Mouse (Mus musculus) limb, embryonic 11.5 days (tissue): ENCODE results near the gene Tmed8. TPM values are rescaled to one million over a fixed set of nuclear protein-coding genes. Genes with fewer than 3 reads are reported as not detected.

Source experiments
- ATAC-seq: fragments of 200-750 bp; cut with Nextera tagmentation; 2 replicates; pipeline ENCODE4 v1.8.0; 2017; ENCODE audit warnings: low read depth; ENCODE audit not compliant: insufficient number of reproducible peaks, low FRiP score, low TSS enrichment
- DNase-seq: peaks from one replicate; pipeline ENCODE4 v3.0.0-alpha.2; 2015; ENCODE audit warnings: low spot score
- H3K27ac ChIP-seq: fragments of 300-500 bp; sonication (generic); replicated peaks from 2 replicates; pipeline ENCODE4 v1.5.1; 2014; ENCODE audit warnings: low read depth, mild to moderate bottlenecking, low read length
- H3K27me3 ChIP-seq: fragments of 300-500 bp; sonication (generic); 2 replicates; pipeline ENCODE4 v1.6.1; 2014; ENCODE audit warnings: mild to moderate bottlenecking, low read length, mixed read lengths; ENCODE audit not compliant: control insufficient read depth, insufficient read depth
- H3K36me3 ChIP-seq: fragments of 300-500 bp; sonication (generic); 2 replicates; pipeline ENCODE4 v1.6.1; 2014; ENCODE audit warnings: mild to moderate bottlenecking, low read length, moderate library complexity, mixed read lengths; ENCODE audit not compliant: control insufficient read depth, insufficient read depth
- H3K4me1 ChIP-seq: fragments of 300-500 bp; sonication (generic); 2 replicates; pipeline ENCODE4 v1.6.1; 2014; ENCODE audit warnings: low read length, mixed read lengths; ENCODE audit not compliant: control insufficient read depth, insufficient read depth
- H3K4me2 ChIP-seq: fragments of 300-500 bp; sonication (generic); 2 replicates; pipeline ENCODE4 v1.6.1; 2014; ENCODE audit warnings: low read depth, mild to moderate bottlenecking, moderate library complexity; ENCODE audit not compliant: severe bottlenecking
- H3K4me3 ChIP-seq: fragments of 300-500 bp; sonication (generic); 2 replicates; pipeline ENCODE4 v1.5.1; 2014; ENCODE audit warnings: low read depth, low read length
- H3K9ac ChIP-seq: fragments of 300-500 bp; sonication (generic); 2 replicates; pipeline ENCODE4 v1.6.1; 2014; ENCODE audit warnings: mild to moderate bottlenecking, low read length
- H3K9me3 ChIP-seq: fragments of 300-500 bp; sonication (generic); 2 replicates; pipeline ENCODE4 v1.6.1; 2016; ENCODE audit warnings: low read length; ENCODE audit not compliant: control insufficient read depth
- WGBS: fragments of 180-500 bp; shearing (Covaris S2); extraction: QIAGEN DNeasy Blood & Tissue Kit; methylation state at CpG from one replicate; pipeline ENCODE4 v1.1.7; 2014; 5-methylcytosine and 5-hydroxymethylcytosine counted together
- polyA plus RNA-seq: library from polyadenylated mRNA; unstranded; fragments of >200 nt; fragmentation: Nextera tagmentation; extraction: Ambion mirVana; gene quantifications from 2 replicates; pipeline ENCODE4 v1.2.1, GENCODE M21; 2014

Tmed8 gene
- polyA plus RNA-seq, 1 experiment from 2014 or later: 3.0 TPM

DNA sequence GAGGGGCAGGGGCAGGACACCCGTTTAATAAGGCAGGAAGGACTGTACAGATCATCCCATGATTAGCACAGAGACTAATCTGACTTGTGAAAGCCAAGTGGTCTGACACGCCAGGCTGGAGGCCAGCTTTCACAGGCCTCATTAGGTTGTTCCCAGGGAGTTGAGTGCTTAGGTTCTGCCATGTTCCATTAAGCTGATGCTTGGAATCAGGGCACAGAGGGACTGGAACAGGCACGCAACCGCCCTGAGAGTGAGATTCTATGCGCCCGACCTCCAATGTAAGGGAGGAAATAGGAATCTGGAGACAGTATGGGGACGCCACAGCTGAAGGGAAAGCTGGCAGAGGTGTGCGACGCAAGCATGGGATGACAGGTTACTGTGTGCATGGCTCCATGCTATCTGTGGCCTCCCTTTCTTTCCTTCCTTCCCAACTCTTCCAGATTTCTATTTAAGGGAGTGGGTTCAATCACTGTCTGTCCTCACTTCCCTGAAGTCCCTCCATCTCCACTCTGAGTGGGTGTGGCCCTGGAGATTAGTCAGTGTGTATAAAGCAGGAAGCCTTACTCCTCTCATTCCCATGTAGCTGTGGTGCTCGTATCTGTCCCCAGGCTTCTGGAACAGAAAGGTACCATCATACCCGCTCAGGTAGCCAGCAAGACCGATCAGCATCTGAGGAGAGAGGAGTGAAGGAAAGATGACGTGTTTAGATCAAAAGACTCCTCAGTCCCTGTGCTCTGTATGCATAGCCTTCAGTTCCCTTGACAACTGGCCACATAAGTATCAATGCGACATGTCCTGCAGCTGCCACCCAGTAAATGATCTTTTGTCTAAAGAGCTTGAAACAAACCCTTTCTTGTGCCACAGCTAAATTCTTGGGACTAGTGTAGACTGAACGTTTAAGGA is 62.6 kb downstream of the Tmed8 start:
- Histone ChIP-seq H3K4me2 (no peak overlapping the region), H3K4me1 (no peaks in the 10 kb centered on the region), H3K4me3 (no peak overlapping the region), H3K9ac (no peak overlapping the region), H3K27me3 (no peaks in the 10 kb centered on the region), H3K27ac (no peak overlapping the region), H3K36me3 (no peaks in the 10 kb centered on the region), H3K9me3 (no peaks in the 10 kb centered on the region)
- WGBS: 92% methylated on average over 15 of the region's 15 CpGs
- DNase-seq (no peak), ATAC-seq (no peak)

GRCm38 (mm10) chr12:87132784-87133183 is 67.5 kb downstream of the Tmed8 start:
- H3K4me1 ChIP-seq: no peaks in the 10 kb centered on the region
- ATAC-seq (no peak), DNase-seq (no peak)
- H3K4me3 ChIP-seq: no peak overlapping the region
- no peaks in the 10 kb centered on the region for H3K9me3 ChIP-seq
- no peaks in the 10 kb centered on the region for H3K36me3 ChIP-seq
- no peak overlapping the region for H3K9ac ChIP-seq
- 95% methylated on average over 9 of the region's 9 CpGs for WGBS
- H3K27ac ChIP-seq: no peak overlapping the region
- H3K27me3 ChIP-seq: no peaks in the 10 kb centered on the region
- H3K4me2 ChIP-seq: no peak overlapping the region

DNA sequence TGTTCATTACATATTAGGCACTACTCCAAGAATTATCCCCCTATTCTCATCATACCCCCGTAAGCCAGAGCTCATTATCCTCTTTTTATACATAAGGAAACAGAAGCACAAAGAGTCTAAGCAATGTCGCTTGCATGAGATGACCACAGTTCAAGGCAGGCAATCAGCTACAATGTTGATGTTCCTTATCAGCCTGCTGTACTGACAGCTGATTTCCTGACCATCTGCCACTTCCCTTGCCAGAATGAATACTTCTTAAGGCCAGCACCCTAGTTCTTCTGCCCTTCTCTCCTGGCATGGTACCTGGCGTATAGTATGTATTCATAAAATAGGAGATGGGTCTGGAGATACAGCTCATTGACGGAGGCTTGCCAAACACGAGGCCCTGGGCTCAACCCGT is 68.0 kb downstream of the Tmed8 start:
- 93% methylated on average over 6 of the region's 6 CpGs for WGBS
- Histone ChIP-seq H3K4me3 (no peak overlapping the region), H3K27ac (no peak overlapping the region), H3K9me3 (no peaks in the 10 kb centered on the region), H3K4me1 (no peaks in the 10 kb centered on the region), H3K27me3 (no peaks in the 10 kb centered on the region), H3K4me2 (no peak overlapping the region), H3K36me3 (no peaks in the 10 kb centered on the region), H3K9ac (no peak overlapping the region)
- ATAC-seq (no peak), DNase-seq (no peak)

DNA sequence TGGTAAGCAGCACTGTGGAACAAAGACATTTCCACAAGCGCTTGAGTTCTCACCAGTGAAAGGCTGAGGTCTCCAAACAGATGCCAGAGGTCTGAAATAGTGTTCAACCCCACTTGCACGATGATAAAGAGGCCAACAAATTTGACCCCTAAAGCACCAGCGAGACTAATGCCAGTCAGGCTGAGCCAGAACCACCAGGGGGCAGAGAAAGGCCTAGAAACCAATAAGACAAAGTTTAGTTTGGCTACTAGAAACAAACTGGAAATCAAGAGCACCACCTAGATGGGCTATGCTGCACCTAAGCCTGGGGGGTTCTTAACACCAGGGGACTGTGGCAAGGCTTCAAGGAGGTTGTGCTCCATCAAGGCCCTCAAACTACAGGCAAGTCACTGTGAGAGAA is 68.6 kb downstream of the Tmed8 start:
- Histone ChIP-seq H3K36me3 (no peaks in the 10 kb centered on the region), H3K4me1 (no peaks in the 10 kb centered on the region), H3K9ac (no peak overlapping the region), H3K4me3 (no peak overlapping the region), H3K9me3 (no peaks in the 10 kb centered on the region), H3K27ac (no peak overlapping the region), H3K27me3 (no peaks in the 10 kb centered on the region), H3K4me2 (no peak overlapping the region)
- WGBS: 74% methylated on average over 3 of the region's 3 CpGs
- ATAC-seq (no peak), DNase-seq (no peak)

DNA sequence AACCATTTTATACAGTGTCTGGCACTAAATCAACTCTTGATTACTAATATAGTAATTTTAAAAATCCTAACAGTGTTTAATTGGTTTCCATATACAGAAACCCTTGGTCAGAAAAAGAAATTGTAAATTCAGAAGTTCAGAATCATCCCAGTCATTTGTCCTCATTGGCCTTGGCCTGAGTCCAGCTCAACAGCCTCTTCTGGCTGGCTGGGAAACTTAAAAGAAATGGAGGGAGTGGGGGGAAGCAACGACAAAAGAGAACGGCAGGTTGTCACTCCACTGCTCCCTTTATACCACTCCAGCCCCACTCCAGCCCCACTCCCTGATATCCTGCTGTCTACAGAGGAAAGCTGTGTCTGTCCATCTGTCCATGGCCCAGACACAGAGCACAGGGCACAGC is 69.1 kb downstream of the Tmed8 start:
- Histone ChIP-seq H3K4me2 (no peak overlapping the region), H3K36me3 (no peaks in the 10 kb centered on the region), H3K4me3 (no peak overlapping the region), H3K9me3 (no peaks in the 10 kb centered on the region), H3K9ac (no peak overlapping the region), H3K27ac (no peak overlapping the region), H3K4me1 (no peaks in the 10 kb centered on the region), H3K27me3 (no peaks in the 10 kb centered on the region)
- ATAC-seq (no peak), DNase-seq (no peak)
- WGBS: 90% methylated on average over 2 of the region's 2 CpGs

GRCm38 (mm10) chr12:87130224-87130623 is 70.0 kb downstream of the Tmed8 start:
- Histone ChIP-seq H3K27ac (no peak overlapping the region), H3K4me2 (no peak overlapping the region), H3K4me1 (no peaks in the 10 kb centered on the region), H3K27me3 (no peaks in the 10 kb centered on the region), H3K36me3 (no peaks in the 10 kb centered on the region), H3K9ac (no peak overlapping the region), H3K4me3 (no peak overlapping the region), H3K9me3 (no peaks in the 10 kb centered on the region)
- no peak for DNase-seq
- ATAC-seq: no peak
- WGBS: 93% methylated on average over 4 of the region's 4 CpGs

DNA sequence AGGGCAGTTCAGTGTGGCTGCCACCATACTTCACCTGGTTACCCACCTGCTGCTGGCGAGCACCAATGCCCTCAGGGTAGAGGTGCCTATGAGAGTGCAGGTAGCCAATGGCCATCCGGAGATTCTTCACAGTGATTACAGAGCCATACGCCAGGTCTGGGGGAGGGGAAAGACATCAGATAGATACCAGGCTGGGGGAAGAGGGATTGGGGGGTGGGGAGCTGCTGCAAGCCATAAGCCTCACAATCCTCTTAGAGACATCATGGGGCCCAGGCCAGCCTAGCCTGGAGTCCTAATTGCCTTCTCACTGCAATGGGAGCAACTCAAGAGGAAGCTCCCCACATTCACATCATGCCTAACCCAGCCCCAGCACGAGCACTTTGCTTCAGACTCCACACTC is 73.0 kb downstream of the Tmed8 start:
- H3K4me1 ChIP-seq: no peaks in the 10 kb centered on the region
- H3K4me2 ChIP-seq: no peak overlapping the region
- no peaks in the 10 kb centered on the region for H3K27me3 ChIP-seq
- H3K36me3 ChIP-seq: no peaks in the 10 kb centered on the region; the same call in 1 of the 2 replicates
- 68% methylated on average over 4 of the region's 4 CpGs for WGBS
- no peaks in the 10 kb centered on the region for H3K9me3 ChIP-seq
- DNase-seq: no peak
- no peak overlapping the region for H3K27ac ChIP-seq
- H3K4me3 ChIP-seq: no peak overlapping the region
- ATAC-seq: no peak
- H3K9ac ChIP-seq: no peak overlapping the region

GRCm38 (mm10) chr12:87121918-87122589 is 78.2 kb downstream of the Tmed8 start:
- H3K36me3 ChIP-seq: peaks cover 3% of the 10 kb centered on the region

More at GRCm38 (mm10) chr12:87121918-87122589, 78.2 kb downstream of the Tmed8 start:
- Histone ChIP-seq H3K4me2 (no peak overlapping the region), H3K9ac (no peak overlapping the region), H3K9me3 (no peaks in the 10 kb centered on the region), H3K27ac (no peak overlapping the region), H3K4me1 (no peaks in the 10 kb centered on the region), H3K4me3 (no peak overlapping the region), H3K27me3 (no peaks in the 10 kb centered on the region)
- ATAC-seq: no peak
- DNase-seq: no peak
- WGBS: 91% methylated on average over 4 of the region's 4 CpGs
